Mouse (Mus musculus): ENCODE measurements around the gene Pmfbp1.

- TF ChIP-seq POLR2A (IDR thresholded peaks at IDR 0.05; ENCODE audit: low read depth, low read length) (no peak), CTCF (conservative IDR thresholded peaks at IDR 0.05 in 1 of 2, IDR thresholded peaks at IDR 0.05 in 1 of 2; ENCODE audit: low read depth in 2 of 2, low read length in 2 of 2) (no peak), TBP (conservative IDR thresholded peaks at IDR 0.05; ENCODE audit: low read depth, low read length) (no peak), SMC3 (IDR thresholded peaks at IDR 0.05; ENCODE audit: low read depth, low read length) (no peak), MAFK (IDR thresholded peaks at IDR 0.05; ENCODE audit: insufficient replicate concordance, low read length) (no peak), EP300 (IDR thresholded peaks at IDR 0.05; ENCODE audit: low read length) (no peak), HCFC1 (IDR thresholded peaks at IDR 0.05; ENCODE audit: low read depth, low read length) (no peak), TCF12 (IDR thresholded peaks at IDR 0.05; ENCODE audit: low read depth, low read length) (no peak), SIN3A (IDR thresholded peaks at IDR 0.05; ENCODE audit: low read length) (no peak), USF1 (IDR thresholded peaks at IDR 0.05; ENCODE audit: low read depth, low read length) (no peak), USF2 (conservative IDR thresholded peaks at IDR 0.05; ENCODE audit: low read depth, low read length) (no peak), BHLHE40 (IDR thresholded peaks at IDR 0.05; ENCODE audit: low read depth, low read length) (no peak), ZC3H11A (IDR thresholded peaks at IDR 0.05; ENCODE audit: low read depth, low read length) (no peak), ZNF384 (IDR thresholded peaks at IDR 0.05; ENCODE audit: low read depth, low read length) (no peak)
Observed at GRCm38 (mm10) chr8:109463677-109464313, 30.0 kb upstream of the Pmfbp1 start.
